Mouse (Mus musculus) forebrain, embryonic 16.5 days (tissue): Measurements from ENCODE around the gene BC035044. TPM values are rescaled to one million over a fixed set of nuclear protein-coding genes. Genes with fewer than 3 reads are reported as not detected.
"Not testable (repeated sequence)": the region's sequence is repeated elsewhere in the genome, so short reads cannot be mapped to it uniquely, and the experiment has no call there.

ENCODE experiments used
- ATAC-seq: fragments of 200-750 bp; cut with Nextera tagmentation; 2 replicates; pipeline ENCODE4 v1.8.0; 2017; ENCODE audit warnings: mild to moderate bottlenecking, moderate library complexity
- H3K27ac ChIP-seq: fragments of 300-500 bp; sonication (generic); 2 replicates; pipeline ENCODE4 v1.5.1; 2014; ENCODE audit warnings: low read length, control low read depth
- H3K27me3 ChIP-seq: fragments of 300-500 bp; sonication (generic); replicated peaks from 2 replicates; pipeline ENCODE4 v1.6.1; 2014; ENCODE audit warnings: low read length; ENCODE audit not compliant: control insufficient read depth, insufficient read depth
- H3K36me3 ChIP-seq: fragments of 300-500 bp; sonication (generic); 2 replicates; pipeline ENCODE4 v1.6.1; 2014; ENCODE audit not compliant: control insufficient read depth, insufficient read depth
- H3K4me1 ChIP-seq: fragments of 300-500 bp; sonication (generic); replicated peaks from 2 replicates; pipeline ENCODE4 v1.6.1; 2014; ENCODE audit warnings: low read length; ENCODE audit not compliant: control insufficient read depth, insufficient read depth
- H3K4me2 ChIP-seq: fragments of 300-500 bp; sonication (generic); 2 replicates; pipeline ENCODE4 v1.6.1; 2014; ENCODE audit warnings: mild to moderate bottlenecking, low read length, control low read depth
- H3K4me3 ChIP-seq: fragments of 300-500 bp; sonication (generic); replicated peaks from 2 replicates; pipeline ENCODE4 v1.5.1; 2014; ENCODE audit warnings: mild to moderate bottlenecking, low read length, control low read depth
- H3K9ac ChIP-seq: fragments of 300-500 bp; sonication (generic); replicated peaks from 2 replicates; pipeline ENCODE4 v1.6.1; 2014; ENCODE audit warnings: low read depth, low read length, control low read depth
- H3K9me3 ChIP-seq: fragments of 300-500 bp; sonication (generic); 2 replicates; pipeline ENCODE4 v1.6.1; 2016; ENCODE audit warnings: low read length; ENCODE audit not compliant: control insufficient read depth
- WGBS: fragments of 180-500 bp; shearing (Covaris S2); extraction: QIAGEN DNeasy Blood & Tissue Kit; methylation state at CpG from one replicate; pipeline ENCODE4 v1.1.7; 2014; 5-methylcytosine and 5-hydroxymethylcytosine counted together
- polyA plus RNA-seq: library from polyadenylated mRNA; unstranded; fragments of >200 nt; fragmentation: Nextera tagmentation; extraction: Ambion mirVana; gene quantifications from 2 replicates; pipeline ENCODE4 v1.2.1, GENCODE M21; 2015

The BC035044 gene
- 0.31 and 0.34 TPM in 2 replicates for polyA plus RNA-seq

- Histone ChIP-seq H3K4me3 (no peak within 1 kb of the TSS), H3K4me1 (no peaks in the 10 kb centered on the region), H3K9ac (no peak within 1 kb of the TSS), H3K27ac (no peak within 1 kb of the TSS), H3K9me3 (no peaks in the 10 kb centered on the region), H3K27me3 (no peaks in the 10 kb centered on the region), H3K4me2 (no peak within 1 kb of the TSS), H3K36me3 (no peaks in the 10 kb centered on the region)
- WGBS, result 66% methylated on average over 2 of the region's 2 CpGs
- no peak for ATAC-seq
Measured at GRCm38 (mm10) chr6:128890948-128891355, at the start of gene BC035044. Gene BC035044, minus strand, starts transcription at chr6:128891126.

DNA sequence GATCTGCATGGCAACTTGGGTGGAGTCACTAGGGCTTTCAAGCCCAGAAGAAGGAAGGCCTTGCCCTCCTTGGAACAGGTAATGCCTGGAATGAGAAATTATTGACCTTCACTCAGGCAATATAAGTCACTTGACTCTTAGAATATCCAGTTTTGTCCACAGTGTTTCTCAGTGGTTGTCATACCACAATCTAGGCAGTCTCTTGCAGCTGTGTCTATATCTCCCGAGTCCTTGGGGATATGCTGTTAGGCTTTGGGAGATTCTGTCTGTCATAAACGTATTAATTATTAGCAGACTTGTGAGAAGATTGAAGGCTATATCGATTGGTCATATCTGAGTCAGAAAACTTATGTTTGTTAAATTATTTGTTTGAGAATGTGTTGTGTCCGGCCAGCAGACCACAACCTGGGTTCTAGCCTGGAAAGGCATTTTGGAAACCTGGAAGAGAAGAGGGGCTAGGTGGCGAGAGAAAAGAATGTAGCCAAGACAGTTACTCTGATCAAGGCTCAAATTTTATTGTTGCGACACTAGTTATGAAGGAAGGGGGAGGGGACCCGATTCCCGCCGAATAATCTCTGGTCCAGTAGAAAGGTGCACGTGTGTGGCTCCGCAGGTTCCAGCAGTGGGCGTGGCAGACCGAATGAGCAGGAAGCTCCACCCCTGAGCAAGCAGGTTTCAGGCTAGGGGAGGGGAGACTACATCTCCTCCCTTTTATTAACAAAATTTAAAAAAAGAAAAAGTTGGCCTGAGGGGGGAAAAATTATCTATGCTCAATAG is 45.2 kb upstream of the BC035044 start:
- ATAC-seq, H3K27ac ChIP-seq, H3K4me2 ChIP-seq, H3K9me3 ChIP-seq, H3K27me3 ChIP-seq, H3K4me3 ChIP-seq, H3K36me3 ChIP-seq, H3K9ac ChIP-seq, H3K4me1 ChIP-seq: not testable (repeated sequence)
- WGBS, result 93% methylated on average over 4 of the region's 13 CpGs

DNA sequence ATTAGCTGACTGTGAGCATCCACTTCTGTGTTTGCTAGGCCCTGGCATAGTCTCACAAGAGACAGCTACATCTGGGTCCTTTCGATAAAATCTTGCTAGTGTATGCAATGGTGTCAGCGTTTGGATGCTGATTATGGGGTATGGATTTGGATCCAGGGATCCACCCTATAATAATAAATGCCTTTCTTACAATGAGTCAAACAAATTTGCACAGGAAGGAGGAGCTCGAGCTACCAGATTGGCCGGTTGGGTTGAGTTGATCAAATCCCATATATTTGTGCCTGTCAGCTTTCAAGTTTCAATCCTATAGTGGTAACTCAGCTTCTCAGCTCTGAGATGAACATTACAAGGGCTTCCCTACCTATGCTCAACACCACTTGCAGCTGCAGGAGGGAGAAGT is 43.2 kb upstream of the BC035044 start, which contains the start of gene Clec2g:
TSS of gene Clec2g (plus strand) at position 301 of the 400 bp plus-strand sequence.
- H3K36me3 ChIP-seq, H3K9me3 ChIP-seq, H3K9ac ChIP-seq, H3K4me2 ChIP-seq, H3K27me3 ChIP-seq, H3K27ac ChIP-seq, H3K4me3 ChIP-seq, H3K4me1 ChIP-seq, ATAC-seq: not testable (repeated sequence)
- 90% methylated on average over 4 of the region's 4 CpGs for WGBS

DNA sequence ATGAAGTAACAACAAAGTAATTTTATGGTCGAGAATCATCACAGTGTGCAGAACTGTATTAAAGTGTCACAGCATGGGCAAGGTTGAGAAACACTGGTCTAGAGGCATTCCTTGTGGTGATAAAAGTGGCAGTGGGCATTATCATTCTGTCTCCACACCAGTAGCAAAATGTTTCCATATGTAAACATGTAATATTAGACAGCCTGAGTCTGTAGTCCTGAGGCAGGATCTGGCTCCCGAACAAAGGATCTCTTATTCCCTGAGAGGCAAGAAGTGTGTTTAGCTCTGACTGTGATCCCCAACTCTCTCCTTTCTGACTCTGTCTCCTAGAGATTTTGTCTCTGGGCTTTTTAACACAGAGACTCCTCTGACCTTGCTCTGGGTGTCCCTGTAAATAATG is 42.1 kb upstream of the BC035044 start:
- H3K4me2 ChIP-seq, result no peak overlapping the region
- no peak for ATAC-seq
- H3K4me3 ChIP-seq, result no peak overlapping the region
- no peaks in the 10 kb centered on the region for H3K4me1 ChIP-seq
- H3K27me3 ChIP-seq, result no peaks in the 10 kb centered on the region
- WGBS, result 82% methylated on average over 2 of the region's 2 CpGs
- no peak overlapping the region for H3K27ac ChIP-seq
- H3K36me3 ChIP-seq, result no peaks in the 10 kb centered on the region
- H3K9me3 ChIP-seq, result no peaks in the 10 kb centered on the region
- no peak overlapping the region for H3K9ac ChIP-seq

DNA sequence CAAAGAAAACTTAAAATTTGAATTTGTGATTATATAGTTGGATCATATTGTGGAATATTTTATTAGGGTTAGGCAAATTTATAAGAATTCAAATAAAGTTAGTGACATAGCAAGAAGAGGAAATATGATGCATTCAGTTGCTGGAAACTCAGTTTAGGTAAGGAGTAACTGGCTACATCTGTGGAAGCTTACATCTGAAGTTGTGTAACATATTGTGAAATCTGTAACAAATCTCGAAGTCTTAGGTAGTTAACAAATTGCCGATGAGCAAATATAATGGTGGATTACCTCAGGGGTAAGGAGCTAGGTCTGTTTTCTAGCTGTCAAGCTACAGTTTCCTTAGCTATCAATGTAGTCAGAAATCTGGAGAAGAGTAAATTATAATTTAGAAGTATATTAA is 26.4 kb upstream of the BC035044 start:
- 92% methylated on average over 2 of the region's 2 CpGs for WGBS
- Histone ChIP-seq H3K4me1 (no peaks in the 10 kb centered on the region), H3K36me3 (no peaks in the 10 kb centered on the region), H3K27me3 (no peaks in the 10 kb centered on the region), H3K27ac (no peak overlapping the region), H3K9me3 (no peaks in the 10 kb centered on the region), H3K9ac (no peak overlapping the region), H3K4me3 (no peak overlapping the region), H3K4me2 (no peak overlapping the region)
- no peak for ATAC-seq

DNA sequence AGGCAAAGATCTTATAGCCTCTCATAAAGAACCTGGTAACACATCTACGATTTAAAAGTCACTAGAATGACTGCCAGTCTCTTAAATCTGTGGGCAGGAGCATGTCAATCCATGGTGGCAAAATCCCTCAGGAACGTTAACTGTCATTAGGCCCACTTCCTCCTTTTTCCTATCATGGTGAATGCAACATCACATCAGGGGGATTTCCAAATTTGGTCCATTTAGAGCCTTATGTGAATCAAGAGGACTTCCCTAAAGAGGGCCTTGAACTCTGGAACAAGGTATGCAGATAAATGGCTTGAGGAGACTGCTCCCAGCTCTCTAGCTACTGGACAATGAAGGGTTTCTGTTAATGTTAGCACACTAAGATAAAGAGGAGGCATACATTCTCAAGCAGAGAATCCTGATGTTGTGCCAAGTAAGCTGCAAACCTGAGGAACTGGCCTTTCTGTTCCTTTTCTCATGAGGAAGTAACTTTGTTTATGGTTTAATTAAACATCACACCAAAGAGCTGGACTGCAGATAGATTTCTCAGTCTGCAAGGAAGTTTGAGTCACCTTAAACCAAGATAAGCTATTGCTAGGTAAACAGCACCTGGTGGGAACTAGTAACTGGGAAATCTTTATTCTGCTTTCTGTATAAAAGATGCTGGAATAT is 22.8 kb upstream of the BC035044 start:
- no peaks in the 10 kb centered on the region for H3K36me3 ChIP-seq

GRCm38 (mm10) chr6:128900796-128901552 is 10.0 kb upstream of the BC035044 start:
- H3K27me3 ChIP-seq, H3K27ac ChIP-seq, H3K4me2 ChIP-seq, H3K9me3 ChIP-seq, H3K4me3 ChIP-seq, H3K36me3 ChIP-seq, ATAC-seq, H3K9ac ChIP-seq, H3K4me1 ChIP-seq: not testable (repeated sequence)
- WGBS, result 88% methylated on average over 6 of the region's 6 CpGs

More for the DNA sequence above, 22.8 kb upstream of the BC035044 start:
- Histone ChIP-seq H3K4me1 (no peaks in the 10 kb centered on the region), H3K4me2 (no peak overlapping the region), H3K9ac (no peak overlapping the region), H3K27me3 (no peaks in the 10 kb centered on the region), H3K4me3 (no peak overlapping the region), H3K27ac (no peak overlapping the region), H3K9me3 (no peaks in the 10 kb centered on the region)
- WGBS, result 93% methylated on average over 2 of the region's 2 CpGs
- ATAC-seq, result no peak

GRCm38 (mm10) chr6:128900044-128900443 is 9.1 kb upstream of the BC035044 start:
- H3K27ac ChIP-seq, result no peak overlapping the region
- H3K9me3 ChIP-seq, result no peaks in the 10 kb centered on the region
- ATAC-seq, result no peak
- H3K4me3 ChIP-seq, result no peak overlapping the region
- no peaks in the 10 kb centered on the region for H3K27me3 ChIP-seq
- H3K36me3 ChIP-seq, result no peaks in the 10 kb centered on the region
- 88% methylated on average over 2 of the region's 2 CpGs for WGBS
- no peak overlapping the region for H3K4me2 ChIP-seq
- no peak overlapping the region for H3K9ac ChIP-seq
- H3K4me1 ChIP-seq, result no peaks in the 10 kb centered on the region

DNA sequence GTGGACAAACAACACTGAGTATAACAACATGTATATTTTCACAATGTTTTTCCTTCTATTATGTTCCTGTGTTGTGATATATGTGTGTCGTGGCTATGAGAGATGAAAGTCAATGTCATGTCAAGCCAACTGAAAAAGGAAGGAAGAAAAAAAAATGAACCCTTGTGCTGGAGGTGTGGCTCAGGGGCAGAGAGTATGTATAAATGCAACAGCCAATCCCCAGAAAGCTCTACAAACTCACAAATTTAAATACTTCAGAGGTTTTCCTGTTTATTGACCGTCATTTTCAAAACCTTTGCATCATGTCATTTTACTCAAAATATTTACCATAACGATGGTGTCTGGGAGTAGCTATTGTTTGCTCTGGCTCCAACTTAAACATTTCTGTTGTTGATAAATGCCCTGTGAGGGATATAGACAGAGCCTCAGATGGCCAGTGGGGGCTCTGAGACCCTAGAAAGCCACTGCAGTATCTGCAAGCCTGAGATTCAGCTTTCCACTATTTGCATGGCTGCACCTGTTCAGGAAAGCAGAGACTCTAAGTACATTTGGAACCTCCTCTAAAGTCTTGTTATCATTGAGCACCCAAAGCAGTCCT is 4.6 kb upstream of the BC035044 start:
- WGBS, result 87% methylated on average over 3 of the region's 3 CpGs

More for the DNA sequence above, 4.6 kb upstream of the BC035044 start:
- no peaks in the 10 kb centered on the region for H3K9me3 ChIP-seq
- H3K27ac ChIP-seq, result no peak overlapping the region
- H3K27me3 ChIP-seq, result no peaks in the 10 kb centered on the region
- H3K9ac ChIP-seq, result no peak overlapping the region
- H3K4me3 ChIP-seq, result no peak overlapping the region
- no peaks in the 10 kb centered on the region for H3K36me3 ChIP-seq
- no peaks in the 10 kb centered on the region for H3K4me1 ChIP-seq
- H3K4me2 ChIP-seq, result no peak overlapping the region
- no peak for ATAC-seq
